Mouse (Mus musculus): ENCODE data around the gene AW209491.

DNA sequence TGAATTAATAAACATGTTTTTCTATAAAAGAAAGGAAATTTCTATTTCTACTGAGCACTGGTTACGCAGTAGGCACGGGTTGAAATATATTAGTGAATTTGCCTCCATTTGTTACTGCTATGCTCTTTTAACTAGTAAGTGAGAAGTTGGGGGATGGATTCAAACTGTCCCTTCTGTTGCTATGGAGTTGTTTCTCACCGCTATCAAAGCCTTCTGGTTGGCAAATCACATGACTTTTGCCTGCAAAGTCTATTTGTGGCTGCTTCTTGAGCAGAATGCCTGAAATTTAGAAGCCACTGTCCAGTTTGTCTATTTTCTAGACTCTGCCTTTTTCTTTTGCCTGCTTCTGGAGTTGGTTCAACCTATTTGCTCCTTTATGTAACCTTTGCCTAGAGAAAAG, 49.6 kb upstream of the AW209491 start:
- TF ChIP-seq CTCF (IDR thresholded peaks at IDR 0.05 in 2 of 3, conservative IDR thresholded peaks at IDR 0.05 in 1 of 3; ENCODE audit: control insufficient read depth in 1 of 3, insufficient read depth in 1 of 3, low read depth in 2 of 3, low read length in 3 of 3, poor library complexity in 1 of 3, severe bottlenecking in 1 of 3) (no peak), POLR2A (IDR thresholded peaks at IDR 0.05; ENCODE audit: control insufficient read depth in 1 of 2, insufficient read depth in 1 of 2, low read depth in 1 of 2, low read length in 2 of 2, poor library complexity in 1 of 2) (no peak), ZNF384 (IDR thresholded peaks at IDR 0.05; ENCODE audit: low read depth, low read length) (no peak), EP300 (IDR thresholded peaks at IDR 0.05; ENCODE audit: low read depth in 1 of 2, low read length in 2 of 2) (no peak), TAL1 (IDR thresholded peaks at IDR 0.05; ENCODE audit: low read length) (no peak)

All from MEL (cell line).